Mouse (Mus musculus) right cerebral cortex, postnatal 36 days (tissue): Measurements from ENCODE around the gene Mogs.

ENCODE experiments used
- DNase-seq, 2 experiments: peaks; one replicate each; pipeline ENCODE4 v3.0.0; 2022; ENCODE audit warnings: low spot score in 2 of 2, mixed read lengths in 1 of 2

Mogs gene

DNA sequence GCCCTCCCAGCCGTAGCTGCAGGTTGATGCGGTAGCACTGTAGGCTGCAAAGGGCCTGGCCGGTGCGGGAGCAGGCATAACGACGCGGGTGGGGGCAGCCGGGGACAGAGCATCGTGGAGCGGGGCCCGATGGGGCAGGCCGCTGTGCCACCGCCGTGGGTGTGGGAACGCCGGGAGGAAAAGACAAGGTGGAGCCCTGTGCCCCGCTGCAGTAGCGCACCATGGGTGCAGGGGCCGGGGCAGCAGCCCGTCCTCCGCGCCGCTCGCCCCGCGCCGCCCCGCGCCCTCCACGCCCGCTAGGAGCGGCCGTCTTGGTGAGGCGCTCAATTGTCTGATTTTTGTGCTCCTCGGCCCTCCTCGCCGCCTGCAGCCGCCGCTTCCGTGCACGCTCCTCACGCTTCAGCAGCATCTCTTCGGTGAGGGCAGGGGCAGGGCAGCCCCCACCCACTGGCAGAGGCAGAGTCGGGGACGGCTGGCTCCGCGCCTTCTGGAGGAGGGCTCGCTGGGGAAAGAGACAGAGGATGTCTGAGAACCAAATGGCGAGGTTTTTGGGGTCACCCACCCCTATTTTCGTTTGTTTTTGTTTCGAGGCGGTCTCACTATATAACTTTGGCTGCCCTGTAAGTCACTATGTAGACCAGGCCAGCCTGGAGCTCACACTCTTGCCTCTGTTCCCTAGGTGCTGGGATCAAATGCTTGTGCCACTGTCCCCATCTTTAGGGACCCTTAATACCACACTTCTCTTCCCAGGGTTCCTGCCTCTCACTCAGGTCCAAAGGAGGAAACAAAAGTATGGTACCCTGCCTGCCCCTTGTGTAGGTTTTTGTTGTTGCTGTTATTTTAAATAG, 6.8 kb downstream of the Mogs start:
- no peak for DNase-seq

DNA sequence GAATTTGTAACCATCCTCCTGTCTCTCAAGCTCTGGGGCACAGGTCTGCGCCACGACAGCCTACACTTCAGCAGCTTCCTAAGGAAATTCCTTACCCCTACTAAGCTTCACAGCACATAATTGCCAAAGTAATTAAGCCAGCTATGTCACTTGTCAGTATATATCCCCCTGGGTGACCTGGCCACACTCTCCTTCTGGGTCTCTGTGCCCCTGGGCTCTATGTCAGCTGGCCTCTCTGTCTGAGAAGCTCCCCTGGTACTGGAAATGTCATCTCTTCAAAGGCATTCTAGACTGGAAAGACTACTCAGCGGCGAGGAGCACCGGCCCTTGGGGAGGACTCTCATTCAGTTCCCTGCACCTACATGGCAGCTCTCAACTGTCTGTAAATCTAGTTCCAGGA, 7.7 kb downstream of the Mogs start:
- DNase-seq, result no peak

GRCm38 (mm10) chr6:83124851-83125312, 9.6 kb downstream of the Mogs start:
- peak; percentile 79 to 86 for DNase-seq

DNA sequence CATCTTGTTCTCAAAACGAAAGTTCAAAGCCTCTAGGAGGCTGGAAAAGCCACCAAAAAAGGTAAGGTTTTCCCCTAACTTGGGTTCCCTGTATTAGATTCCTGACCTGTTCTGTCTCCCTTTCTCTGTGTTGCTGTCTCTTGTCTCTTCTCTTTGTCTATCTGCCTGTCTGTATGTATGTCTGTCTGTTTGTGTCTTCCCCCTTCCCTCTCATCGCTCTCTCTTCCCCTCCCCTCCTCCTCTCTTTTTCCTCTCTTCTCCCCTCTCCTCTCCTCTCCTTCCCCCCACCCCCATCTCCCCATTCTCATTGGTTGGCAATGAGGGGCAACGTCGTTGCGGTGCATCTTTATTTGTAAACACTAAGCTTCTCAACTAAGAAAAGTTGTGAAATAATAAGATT, 10.0 kb downstream of the Mogs start, which contains the start of gene Ino80b:
TSS of gene Ino80b (minus strand) at position 101 of the 400 bp plus-strand sequence.
- no peak for DNase-seq

DNA sequence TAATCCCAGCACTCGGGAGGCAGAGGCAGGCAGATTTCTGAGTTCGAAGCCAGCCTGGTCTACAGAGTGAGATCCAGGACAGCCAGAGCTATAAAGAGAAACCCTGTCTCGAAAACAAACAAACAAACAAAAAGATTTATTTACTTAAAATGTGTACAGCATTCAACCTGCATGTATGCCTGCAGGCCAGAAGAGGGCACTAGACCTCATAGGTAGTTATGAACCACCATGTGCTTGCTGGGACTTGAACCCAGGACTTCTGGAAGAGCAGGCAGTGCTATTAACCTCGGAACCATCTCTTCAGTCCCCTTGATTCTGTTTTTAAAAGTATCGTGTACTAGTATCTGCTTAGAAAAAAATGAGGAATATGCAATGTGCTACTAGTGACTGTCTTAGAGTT, 12.1 kb downstream of the Mogs start:
- DNase-seq, result no peak

- DNase-seq, result no peak
Observed at GRCm38 (mm10) chr6:83131469-83132034, 16.3 kb downstream of the Mogs start.

- DNase-seq, result no peak
Observed at GRCm38 (mm10) chr6:83132176-83132919, 17.1 kb downstream of the Mogs start.

DNA sequence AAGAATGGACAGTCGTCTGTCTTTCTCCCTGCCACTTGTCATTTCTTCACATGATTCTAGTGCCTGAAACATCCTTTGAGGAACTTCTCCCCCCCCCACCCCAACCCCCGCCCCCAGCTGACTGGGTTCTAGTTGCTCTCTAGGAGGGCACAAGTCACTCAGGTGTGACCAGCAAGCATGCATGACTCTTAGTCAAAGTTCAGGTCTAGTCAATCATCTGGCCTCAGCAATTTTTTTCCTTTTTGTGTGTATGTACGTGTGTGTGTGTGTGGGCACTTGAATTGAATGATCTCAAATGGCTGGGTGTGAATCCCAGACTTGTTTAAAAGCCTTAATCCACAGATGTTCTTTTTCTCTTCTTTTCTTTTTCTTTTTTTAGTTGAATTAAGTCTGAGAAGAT, 18.9 kb downstream of the Mogs start:
- no peak for DNase-seq

GRCm38 (mm10) chr6:83134951-83135513, 19.7 kb downstream of the Mogs start, which contains the start of gene Rtkn:
Gene Rtkn, plus strand, starts transcription at chr6:83135463.
- no peak for DNase-seq

DNA sequence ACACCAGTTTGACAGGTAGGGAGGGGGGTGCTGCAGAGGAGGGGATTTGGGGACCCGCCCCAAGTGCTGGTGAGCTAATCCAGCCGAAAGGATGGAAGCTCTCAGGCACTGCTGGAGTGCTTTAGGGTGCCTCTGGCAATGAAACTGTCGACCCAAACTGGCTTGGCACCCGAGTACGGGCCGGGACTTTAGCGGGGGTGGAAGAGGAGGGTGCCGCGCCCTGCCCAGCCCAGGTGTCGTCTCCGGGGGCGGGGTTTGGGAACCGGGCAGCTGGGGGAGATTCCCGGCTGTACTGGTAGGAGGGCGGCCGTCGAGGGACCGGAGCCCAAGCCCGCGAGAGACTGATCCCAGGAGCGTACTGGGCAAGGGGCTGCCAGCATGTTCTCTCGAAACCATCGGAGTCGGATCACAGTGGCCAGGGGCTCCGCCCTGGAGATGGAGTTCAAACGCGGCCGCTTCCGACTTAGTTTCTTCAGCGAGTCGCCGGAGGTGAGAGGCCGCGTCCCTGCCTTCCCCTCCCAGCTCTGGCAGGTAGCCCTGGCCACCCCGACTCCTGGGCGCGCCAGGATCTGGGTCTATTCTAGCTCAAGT, 20.4 kb downstream of the Mogs start:
- no peak for DNase-seq

DNA sequence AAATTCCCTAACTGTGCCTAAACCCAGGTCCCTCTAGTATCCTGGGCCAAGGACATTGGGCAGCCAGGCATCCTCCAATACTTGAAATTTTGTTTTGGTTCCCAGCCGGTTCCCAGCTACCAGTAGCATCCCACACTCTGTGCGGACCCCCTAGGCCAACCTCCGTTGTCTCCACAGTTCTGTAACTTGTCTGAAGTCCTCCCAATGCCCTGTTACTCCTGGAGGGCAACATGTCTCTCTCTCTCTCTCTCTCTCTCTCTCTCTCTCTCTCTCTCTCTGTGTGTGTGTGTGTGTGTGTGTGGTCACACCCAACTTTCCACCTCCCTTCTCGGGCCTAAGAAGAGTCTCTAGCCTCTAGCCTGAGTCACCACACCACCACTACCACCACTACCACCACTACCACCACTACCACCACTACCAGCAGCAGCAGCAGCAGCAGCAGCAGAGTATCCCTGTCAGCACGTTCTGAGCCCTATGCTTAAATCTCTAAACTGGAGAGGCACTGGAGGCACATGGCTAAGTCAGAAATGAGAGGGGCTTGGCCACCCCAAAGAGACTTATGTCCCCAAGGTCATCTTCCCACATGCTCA, 21.1 kb downstream of the Mogs start:
- DNase-seq, result no peak

GRCm38 (mm10) chr6:83136881-83137575, 21.7 kb downstream of the Mogs start:
- DNase-seq, result no peak

GRCm38 (mm10) chr6:83137576-83137950, 22.3 kb downstream of the Mogs start:
- peak; percentile 54 to 59 for DNase-seq

GRCm38 (mm10) chr6:83138056-83138455, 22.8 kb downstream of the Mogs start:
- DNase-seq, result no peak

DNA sequence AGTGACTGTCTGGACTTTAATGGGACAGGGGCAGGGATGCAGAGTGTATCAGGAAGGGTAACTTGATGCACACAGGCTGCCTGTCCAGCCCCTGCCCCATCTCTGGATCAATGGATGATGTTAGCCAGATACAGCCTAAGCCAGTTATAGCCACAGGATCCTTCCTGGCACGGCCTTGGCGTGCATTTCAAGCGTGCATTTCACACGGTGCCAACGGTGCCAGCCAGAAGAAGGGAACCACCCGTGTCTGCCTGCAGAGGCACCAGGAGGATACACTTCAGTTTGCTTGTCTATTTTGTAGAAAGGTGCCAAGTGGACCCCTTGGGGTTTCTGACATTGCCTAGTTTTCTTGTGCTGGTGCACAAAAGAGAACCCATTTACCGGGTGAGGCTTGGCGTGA, 24.7 kb downstream of the Mogs start:
- no peak for DNase-seq

DNA sequence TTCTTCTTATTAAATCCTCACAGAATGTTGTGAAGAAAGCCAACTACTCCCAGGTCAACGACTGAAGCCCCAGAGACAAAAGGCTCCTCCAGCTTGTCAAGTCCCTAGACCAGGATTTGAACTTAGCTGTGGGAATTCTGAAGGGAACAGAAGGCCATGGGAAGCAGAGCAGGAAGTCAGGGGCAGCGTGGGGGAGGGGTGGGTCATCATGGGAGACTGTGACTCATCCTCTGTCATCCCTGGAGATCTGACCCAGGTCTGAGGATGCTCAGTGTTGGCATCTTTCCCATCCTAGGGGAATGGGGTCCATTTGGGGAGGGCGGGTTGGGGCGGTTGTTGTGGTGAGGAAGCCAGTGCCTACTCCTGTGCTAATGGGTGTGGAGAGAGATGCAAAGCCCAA, 26.3 kb downstream of the Mogs start:
- DNase-seq, result no peak

GRCm38 (mm10) chr6:83142211-83142731, 27.0 kb downstream of the Mogs start:
- DNase-seq, result peak; percentile 61 to 67

- DNase-seq, result no peak
Observed at GRCm38 (mm10) chr6:83142886-83143285, 27.6 kb downstream of the Mogs start.

DNA sequence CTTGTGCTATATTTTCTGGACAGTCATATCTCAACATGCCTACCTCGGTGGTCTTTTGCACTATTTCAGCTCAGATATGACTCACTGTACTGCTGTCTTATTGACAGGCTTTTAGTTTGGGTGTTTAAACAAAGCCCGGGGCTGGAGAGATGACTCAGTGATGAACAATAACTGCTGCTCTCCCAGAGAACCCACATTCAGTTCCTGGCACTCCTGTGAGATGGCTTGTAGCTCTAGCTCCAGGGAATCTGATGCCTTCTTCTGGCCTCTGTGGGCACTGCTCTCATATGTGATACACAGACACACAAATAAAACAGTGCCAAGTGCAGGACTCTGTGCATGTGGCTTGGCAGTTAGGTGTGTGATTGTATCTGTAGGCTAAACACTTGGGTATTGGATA, 29.9 kb downstream of the Mogs start:
- DNase-seq, result no peak

DNA sequence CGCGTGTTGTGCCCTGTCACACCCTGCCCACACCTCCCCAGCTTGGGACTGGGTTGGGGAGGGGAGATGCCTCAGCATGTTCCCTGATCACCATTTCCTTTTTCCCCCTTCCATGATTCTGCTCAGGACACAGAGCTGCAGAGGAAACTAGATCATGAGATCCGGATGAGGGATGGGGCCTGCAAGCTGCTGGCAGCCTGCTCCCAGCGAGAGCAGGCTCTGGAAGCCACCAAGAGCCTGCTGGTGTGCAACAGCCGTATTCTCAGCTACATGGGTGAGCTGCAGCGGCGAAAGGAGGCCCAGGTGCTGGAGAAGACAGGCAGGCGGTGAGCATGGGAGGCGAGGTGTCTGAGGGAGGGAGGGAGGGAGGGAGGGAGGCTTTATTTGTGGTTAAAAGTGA, 30.5 kb downstream of the Mogs start:
- no peak for DNase-seq

DNA sequence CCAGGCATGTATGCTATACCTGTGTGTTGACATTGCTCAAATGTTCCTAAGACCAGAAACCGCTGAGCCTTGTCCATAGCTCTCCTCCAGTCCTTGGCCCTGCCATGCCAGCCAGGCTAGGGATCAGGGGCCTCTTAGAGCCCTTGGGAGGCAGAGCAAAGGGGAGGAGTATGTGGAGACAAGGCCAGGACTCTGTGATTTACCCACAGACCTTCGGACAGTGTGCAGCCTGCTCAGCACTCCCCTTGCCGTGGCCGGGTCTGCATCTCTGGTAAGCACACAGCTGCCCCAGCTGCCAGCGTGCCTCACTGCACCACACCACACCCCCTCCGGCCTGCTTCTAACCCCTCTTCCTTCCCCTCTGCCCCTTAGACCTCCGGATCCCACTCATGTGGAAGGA, 32.0 kb downstream of the Mogs start:
- DNase-seq, result no peak
